Mouse (Mus musculus) WW6 (cell line): ENCODE measurements around the gene Hmgcl.

ENCODE experiments used
- DNase-seq: peaks from one replicate; pipeline ENCODE4 v3.0.0-alpha.2; 2013; ENCODE audit warnings: low read depth, low spot score

Hmgcl gene

GRCm38 (mm10) chr4:135946278-135946658 is at the start of gene Hmgcl:
TSS of gene Hmgcl (plus strand) at chr4:135946448.
- peak; percentile 79 for DNase-seq

GRCm38 (mm10) chr4:135898380-135899049 is 47.7 kb upstream of the Hmgcl start:
- no peak for DNase-seq

GRCm38 (mm10) chr4:135899050-135899448 is 47.2 kb upstream of the Hmgcl start:
- DNase-seq, result no peak

- DNase-seq, result no peak
These were observed 46.2 kb upstream of the Hmgcl start for GRCm38 (mm10) chr4:135900008-135900407.

- no peak for DNase-seq
These were observed 43.5 kb upstream of the Hmgcl start for GRCm38 (mm10) chr4:135902606-135903242.

- no peak for DNase-seq
These were observed 41.4 kb upstream of the Hmgcl start for GRCm38 (mm10) chr4:135904810-135905209.

GRCm38 (mm10) chr4:135906633-135907032 is 39.6 kb upstream of the Hmgcl start:
- no peak for DNase-seq

- DNase-seq, result no peak
These were observed 36.8 kb upstream of the Hmgcl start for GRCm38 (mm10) chr4:135909326-135910066.

GRCm38 (mm10) chr4:135911531-135911930 is 34.7 kb upstream of the Hmgcl start:
- no peak for DNase-seq

- DNase-seq, result no peak
These were observed 34.1 kb upstream of the Hmgcl start for GRCm38 (mm10) chr4:135912164-135912563.

- DNase-seq, result no peak
These were observed 33.4 kb upstream of the Hmgcl start for GRCm38 (mm10) chr4:135912835-135913234.

GRCm38 (mm10) chr4:135913433-135913832 is 32.8 kb upstream of the Hmgcl start:
- no peak for DNase-seq

- no peak for DNase-seq
These were observed 27.5 kb upstream of the Hmgcl start for GRCm38 (mm10) chr4:135918635-135919279.

GRCm38 (mm10) chr4:135919280-135919639 is 27.0 kb upstream of the Hmgcl start:
- no peak for DNase-seq

GRCm38 (mm10) chr4:135920304-135921241 is 25.7 kb upstream of the Hmgcl start, which contains the start of gene Fuca1:
TSS of gene Fuca1 (plus strand) at chr4:135920735.
- peak; percentile 90 for DNase-seq

GRCm38 (mm10) chr4:135921257-135922120 is 24.8 kb upstream of the Hmgcl start:
- no peak for DNase-seq

- no peak for DNase-seq
These were observed 24.1 kb upstream of the Hmgcl start for GRCm38 (mm10) chr4:135922190-135922589.

GRCm38 (mm10) chr4:135924418-135924817 is 21.8 kb upstream of the Hmgcl start:
- DNase-seq, result no peak

- DNase-seq, result no peak
These were observed 20.9 kb upstream of the Hmgcl start for GRCm38 (mm10) chr4:135925341-135925740.

- no peak for DNase-seq
These were observed 19.9 kb upstream of the Hmgcl start for GRCm38 (mm10) chr4:135926195-135926808.
